Mouse (Mus musculus): ENCODE results near the gene Pole4.
"Not testable (repeated sequence)": the region's sequence is repeated elsewhere in the genome, so short reads cannot be mapped to it uniquely, and the experiment has no call there.

The Pole4 gene

DNA sequence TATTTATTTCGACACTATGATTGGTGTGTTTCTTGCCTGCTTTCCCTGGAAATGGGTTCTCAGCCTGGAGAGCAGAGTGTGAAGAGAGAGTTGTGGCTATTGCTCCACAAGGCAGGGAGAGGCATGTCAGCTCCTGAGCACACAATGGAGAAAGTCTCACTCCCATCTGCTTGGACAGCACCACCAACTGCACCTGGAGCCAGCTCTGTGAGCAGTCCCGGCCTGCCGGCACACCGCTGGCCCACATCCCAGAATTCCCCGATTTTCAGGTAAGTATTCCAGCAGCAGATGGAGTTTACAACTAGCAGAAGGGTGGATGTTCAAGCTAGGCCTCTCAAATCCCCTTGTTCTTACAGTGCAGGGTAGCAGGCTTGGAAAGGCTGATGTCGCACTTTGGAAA is 10.1 kb upstream of the Pole4 start:
- DNase-seq (ENCODE audit: extremely low spot score), result no peak

DNA sequence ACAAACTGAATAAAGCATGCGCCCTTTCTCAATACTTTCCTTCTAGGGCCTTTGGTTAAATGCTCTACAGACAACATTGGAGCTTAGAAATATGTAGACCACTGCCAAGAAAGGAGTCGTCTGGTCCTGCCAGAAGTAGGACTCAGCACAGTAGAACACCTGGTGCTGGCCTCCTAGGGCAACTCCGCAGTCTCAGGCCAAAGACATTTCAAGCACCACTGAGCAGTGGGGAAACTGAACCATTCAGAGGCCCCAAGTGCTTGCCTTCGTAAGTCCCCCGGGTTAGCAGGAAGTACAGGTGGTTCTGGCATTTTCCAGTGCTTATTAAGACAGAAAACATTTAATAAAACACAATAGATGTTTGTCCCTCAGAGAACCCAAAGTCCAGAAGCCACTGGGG is 9.7 kb upstream of the Pole4 start:
- DNase-seq (ENCODE audit: extremely low spot score), result no peak

DNA sequence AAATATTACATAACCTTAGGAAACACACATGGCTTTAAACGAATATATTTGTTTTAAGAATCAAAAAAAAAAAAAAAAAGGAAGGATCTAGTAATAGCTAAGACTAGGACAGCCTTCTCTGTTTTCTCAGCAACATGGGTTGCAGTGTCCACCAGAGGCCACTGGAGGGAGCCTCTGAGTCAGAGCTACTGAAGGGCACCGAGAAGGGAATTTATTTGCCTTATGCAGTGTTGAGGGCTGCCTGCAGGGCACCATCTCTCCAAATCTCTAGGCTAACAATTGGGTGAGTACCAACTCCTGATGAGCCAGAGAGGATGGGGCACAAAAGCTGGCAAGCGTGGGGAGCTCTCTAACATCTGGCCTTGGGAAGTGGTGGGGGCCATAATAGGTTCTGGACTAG is 9.1 kb upstream of the Pole4 start:
- DNase-seq (ENCODE audit: extremely low spot score), result peak; percentile 71

DNA sequence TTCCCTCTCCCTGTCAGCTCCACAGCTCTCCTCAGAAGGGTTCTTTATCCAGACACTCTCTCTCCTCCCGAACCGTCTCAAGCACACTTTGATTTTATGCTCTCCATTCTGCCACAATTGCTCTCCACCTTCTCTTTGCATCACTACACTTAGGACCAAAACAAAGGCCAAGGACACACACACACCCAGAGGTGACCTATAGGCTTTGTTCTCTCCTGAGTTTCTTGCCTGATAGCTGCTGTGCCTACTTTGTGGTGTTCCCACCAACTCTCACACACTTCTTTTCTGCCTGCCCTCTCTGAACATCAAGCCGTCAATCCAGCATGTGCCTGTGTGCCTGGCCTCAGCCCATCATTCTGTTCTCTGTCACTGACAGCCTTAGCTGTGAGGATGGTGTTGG is 2.6 kb upstream of the Pole4 start:
- DNase-seq (ENCODE audit: extremely low spot score), result no peak

DNA sequence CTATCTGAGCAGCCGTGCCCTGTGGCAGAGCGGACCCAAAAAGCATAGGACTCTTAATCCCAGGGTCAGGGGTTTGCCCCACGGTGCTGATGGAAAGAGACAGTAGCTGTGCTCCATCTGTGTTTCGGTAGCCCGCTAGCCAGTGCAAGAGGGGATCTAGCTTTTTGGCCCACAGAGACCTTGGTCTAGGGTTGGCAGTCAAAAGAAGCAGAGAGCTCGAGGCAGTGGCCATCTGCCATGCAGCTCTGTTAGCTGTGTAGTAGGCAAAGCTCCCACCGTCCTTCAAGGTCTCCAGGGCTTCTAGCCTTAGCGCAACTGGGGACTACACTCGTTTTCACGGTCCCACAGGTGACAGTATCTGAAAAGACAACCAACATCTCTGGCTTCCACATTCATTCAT is 2.1 kb upstream of the Pole4 start:
- DNase-seq (ENCODE audit: extremely low spot score), result no peak

DNA sequence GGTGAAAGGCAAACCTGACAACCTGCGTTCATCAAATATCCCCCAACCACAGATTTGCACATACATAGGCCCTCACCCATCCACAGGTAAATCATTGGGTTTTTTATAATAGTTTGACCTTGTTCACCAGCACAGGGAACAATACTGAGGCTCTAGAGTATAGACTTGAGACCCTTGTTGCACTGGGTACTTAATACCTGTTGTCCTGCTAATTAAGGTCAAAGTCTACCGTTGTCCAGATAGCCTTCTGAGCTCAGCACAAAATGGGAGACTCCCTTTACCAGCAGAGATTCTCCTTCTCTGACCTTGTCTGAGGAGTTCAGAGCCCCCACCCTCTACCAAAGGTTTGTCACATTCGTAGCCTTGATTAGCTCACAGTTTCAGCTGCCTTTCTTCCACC is 1.5 kb downstream of the Pole4 start:
- no peak for DNase-seq (ENCODE audit: extremely low spot score)

DNA sequence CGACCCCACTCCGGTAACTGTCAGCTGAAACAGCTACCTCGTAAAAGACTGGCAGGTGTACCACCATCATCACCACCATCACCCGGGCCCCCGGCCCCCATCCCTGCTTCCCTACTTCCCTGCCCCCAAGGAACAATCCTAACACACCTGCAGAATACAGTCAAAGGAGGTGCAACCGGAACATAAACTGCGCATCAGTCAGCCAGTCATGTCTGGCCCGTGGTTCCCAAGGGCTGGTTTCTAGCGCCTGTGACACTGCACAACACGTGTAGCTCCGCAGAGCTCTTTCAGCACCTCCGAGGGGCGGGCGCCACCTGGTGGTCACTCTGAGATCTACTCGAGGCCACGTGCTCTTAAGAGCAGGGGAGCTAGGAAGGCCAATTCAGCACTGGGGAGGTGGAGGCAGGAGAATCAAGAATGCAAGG is 2.6 kb downstream of the Pole4 start:
- DNase-seq (ENCODE audit: extremely low spot score), result peak; percentile 86

DNA sequence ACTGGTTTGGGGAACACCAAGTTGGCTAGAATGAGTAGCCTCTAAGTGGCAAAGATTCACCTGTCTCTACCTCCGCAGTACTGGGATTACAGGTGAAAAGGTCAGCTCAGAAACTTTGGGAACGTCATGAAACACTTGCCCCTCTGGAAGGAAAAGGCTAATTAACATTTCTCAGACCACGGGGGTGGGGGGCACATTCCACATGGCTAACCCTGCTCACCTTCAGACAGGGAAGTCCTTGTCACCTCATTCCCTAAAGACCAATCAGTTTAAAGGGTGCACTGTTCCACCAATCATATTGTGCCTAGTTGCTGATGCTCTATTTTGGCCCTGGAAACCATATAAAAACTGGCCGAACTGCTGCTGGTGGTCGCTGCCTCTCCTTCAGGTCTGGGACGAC is 3.9 kb downstream of the Pole4 start:
- DNase-seq (ENCODE audit: extremely low spot score), result no peak

DNA sequence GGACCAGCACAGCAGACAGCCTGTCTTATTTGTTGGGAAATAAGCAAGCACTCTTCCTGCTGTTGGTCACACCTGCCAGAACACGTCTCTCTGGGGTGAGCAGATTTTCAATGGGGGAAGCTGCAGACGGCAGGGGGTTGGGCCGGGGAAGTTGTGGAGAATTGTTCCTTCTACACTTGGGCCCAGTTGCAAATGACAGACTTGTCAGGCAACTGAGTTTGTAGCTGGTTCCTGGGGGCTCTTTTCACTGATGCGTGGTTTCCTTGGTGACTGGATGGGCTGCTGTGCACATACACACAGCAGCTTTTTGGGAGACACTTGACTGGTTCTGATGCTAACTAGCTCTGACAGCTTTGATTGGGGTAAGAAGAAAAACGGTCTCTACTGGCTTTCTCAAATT is 5.3 kb downstream of the Pole4 start:
- DNase-seq (ENCODE audit: extremely low spot score), result no peak

DNA sequence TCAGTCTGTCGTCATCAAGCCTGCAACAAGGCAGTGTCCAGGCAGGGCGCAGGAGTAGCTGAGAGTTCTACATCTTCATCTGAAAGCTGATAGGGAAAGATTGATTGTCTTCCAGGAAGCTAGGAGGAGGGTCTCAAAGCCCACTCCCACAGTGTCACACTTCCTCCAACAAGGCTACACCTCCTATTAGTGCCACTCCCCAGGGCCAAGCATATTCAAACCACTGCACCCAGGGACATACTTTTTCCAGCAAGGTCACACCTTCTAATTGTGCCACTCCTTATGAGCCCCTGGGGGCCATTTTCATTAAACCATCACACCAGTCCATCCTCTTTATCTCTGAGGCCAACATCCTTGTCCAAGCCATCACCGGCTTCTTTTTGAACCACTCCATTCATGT is 8.4 kb downstream of the Pole4 start:
- no peak for DNase-seq (ENCODE audit: extremely low spot score)

DNA sequence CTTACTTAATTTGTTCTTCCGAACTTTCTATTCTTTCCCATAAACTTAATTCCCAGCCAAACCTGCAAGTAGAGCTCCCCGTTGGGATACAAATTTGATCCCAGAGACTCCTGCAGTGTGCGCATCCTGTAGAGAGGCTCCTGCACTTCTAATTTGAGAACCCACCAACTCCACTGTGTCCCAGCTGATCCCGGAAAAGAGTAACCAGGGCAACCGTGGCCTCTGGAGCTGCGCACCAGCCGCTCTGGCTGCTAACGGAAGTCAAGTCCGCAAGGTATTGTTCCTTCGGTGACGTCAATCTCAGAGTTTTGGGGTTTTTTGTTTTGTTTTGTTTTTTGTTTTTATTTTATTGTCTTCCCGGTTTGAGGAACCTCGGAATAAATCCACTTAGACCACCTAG is 10.5 kb downstream of the Pole4 start:
- DNase-seq (ENCODE audit: extremely low spot score), result no peak

DNA sequence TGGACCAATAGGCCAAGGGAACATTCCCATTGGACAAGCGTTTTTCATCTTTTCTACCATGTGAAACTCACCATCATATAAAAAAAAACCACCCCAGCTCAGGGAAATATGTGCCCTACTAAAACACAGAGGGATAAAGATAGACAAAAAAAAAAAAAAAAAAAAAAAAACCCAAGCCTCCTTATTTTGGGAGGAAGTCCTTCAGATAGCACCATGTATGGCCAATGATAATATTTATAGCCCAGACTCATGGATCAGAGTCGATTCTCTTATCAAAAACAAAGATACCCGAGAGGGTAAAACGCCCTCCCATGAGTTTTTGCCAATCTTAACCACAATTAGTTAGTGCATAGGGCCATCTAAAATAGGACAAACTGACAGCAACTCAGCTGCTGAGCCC is 15.7 kb downstream of the Pole4 start:
- DNase-seq (ENCODE audit: extremely low spot score), result no peak

DNA sequence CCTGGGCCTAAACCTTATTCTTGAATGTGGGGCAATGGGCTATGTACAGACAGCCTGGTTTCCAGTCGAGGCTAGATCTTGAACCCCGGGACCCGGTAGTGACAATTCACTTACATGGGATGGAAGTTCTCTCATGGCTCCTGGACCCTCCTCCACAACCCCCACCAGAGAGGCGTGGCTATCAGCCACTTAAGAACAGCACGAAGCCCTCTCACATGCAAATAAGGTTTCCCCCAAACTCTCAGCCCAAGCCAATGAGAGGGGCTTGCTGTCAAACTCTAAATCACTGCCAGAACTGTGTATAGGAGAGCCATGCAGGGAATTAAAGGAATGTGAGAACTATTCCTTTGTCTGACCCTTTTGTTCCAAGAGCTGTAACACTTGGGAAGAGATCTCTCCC is 16.6 kb downstream of the Pole4 start:
- not testable (repeated sequence) for DNase-seq (ENCODE audit: extremely low spot score)

DNA sequence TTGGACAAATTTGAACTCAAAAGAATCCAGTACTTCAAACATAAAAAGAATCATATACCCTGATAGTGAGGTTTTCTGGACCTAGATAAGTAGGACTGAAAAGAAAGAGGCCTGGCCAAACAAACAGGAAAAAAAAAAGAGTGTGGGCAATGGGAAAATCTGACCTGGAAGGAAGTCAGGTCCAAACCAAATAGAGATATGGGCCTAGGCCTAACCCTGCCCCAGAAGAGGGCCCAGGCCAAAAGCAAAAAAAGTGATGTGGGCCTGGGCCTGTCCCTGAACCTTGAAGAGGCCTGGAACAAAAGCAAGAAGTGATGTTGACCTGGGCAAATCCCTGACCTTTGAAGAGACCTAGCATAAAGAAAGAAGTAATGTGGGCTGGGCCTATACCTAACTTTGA is 21.0 kb downstream of the Pole4 start:
- no peak for DNase-seq (ENCODE audit: extremely low spot score)

DNA sequence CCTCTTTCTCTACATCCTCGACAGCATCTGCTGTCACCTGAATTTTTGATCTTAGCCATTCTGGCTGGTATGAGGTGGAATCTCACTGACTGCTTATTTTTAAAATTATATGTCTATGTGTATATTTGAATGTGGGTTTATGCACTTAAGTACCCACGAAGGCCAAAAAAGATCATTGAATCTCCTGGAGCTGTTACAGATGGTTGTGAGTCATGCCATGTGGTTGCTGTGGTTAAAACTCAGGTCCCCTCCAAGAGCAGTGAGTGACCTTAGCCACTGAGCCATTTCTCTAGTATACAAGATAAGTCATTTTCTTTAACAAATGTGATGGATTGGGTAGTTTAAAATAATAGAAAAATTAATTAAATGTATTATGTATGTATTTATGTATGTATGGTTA is 25.9 kb downstream of the Pole4 start:
- not testable (repeated sequence) for DNase-seq (ENCODE audit: extremely low spot score)

DNA sequence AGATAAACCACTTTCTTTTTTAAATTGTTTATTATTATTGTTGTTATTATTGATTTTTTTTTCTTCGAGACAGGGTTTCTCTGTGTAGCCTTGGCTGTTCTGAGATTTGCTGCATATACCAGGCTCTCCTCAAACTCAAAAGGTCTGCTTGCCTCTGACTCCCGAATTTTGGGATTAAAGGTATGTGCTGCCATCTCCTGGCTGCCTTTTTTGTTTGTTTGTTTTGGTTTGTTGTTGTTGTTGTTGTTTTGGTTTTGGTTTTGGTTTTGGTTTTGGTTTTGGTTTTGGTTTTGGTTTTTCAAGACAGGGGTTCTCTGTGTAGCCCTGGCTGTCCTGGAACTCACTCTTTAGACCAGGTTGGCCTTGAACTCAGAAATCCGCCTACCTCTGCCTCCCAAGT is 27.5 kb downstream of the Pole4 start:
- DNase-seq (ENCODE audit: extremely low spot score), result not testable (repeated sequence)

DNA sequence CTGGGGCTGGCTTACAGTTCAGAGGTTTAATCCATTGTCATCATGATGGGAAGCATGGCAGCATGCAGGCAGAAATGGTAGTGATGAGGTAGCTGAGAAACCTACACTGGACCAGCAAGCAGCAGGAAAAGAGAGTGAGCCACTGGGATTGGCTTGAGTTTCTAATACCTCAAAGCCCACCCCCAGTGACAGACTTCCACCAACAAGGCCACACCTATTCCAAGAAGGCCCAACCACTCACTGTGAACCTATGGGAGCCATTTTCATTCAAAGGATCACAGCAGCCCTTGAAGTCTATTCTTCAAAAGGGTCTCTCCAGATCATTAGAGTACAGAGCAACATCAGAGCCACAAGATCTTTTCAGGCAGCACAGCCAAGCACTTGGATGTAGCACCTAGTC is 38.7 kb downstream of the Pole4 start:
- DNase-seq (ENCODE audit: extremely low spot score), result no peak

DNA sequence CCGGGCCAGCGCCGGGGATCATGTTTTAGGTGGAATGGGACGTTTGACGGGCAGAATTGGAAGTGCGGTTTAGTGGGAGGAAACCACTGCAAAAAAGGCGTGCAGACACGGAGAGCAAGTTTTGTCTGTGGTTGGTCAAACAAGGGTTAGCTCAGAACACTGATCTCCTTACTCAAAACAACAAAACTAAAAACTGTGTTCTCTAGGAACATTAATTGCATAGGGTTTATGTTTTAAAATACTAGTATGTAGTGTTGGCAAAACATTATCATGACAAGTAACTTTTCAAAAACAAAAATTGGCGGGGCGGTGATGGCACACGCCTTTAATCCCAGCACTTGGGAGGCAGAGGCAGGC is 52.0 kb downstream of the Pole4 start:
- no peak for DNase-seq (ENCODE audit: extremely low spot score)

DNA sequence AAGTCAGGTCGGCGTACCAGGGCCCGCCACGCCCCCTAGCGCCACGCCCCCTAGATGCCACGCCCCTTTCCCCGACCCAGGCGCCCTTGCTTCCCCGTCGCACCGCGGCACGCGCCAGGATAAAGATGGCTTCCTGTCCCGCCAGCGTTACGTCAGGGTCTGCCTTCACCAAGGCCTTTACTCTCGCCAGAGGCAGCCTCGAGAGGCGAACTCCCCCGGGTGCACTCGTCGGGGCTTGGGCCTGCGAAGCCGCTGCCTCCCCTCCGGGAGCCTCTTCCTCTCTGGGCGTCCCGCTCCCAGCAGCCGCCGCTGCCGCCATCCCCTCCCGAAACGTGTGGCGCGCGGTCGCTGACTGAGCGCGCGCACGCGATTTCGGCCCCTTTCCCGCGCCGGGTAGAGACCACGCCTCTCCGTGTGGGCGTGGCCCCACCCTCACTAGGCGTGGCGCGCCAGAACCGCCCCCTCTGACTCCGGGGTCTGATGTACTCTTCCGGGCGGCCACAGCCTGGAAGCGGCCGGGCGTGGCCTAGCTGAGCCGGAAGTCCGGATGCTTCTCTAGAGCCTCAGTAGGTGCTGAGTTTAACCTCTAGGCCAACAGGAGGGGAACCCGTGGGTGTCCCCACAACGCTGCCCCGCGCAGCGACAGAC is 52.5 kb downstream of the Pole4 start:
- DNase-seq (ENCODE audit: extremely low spot score), result peak; percentile 96

DNA sequence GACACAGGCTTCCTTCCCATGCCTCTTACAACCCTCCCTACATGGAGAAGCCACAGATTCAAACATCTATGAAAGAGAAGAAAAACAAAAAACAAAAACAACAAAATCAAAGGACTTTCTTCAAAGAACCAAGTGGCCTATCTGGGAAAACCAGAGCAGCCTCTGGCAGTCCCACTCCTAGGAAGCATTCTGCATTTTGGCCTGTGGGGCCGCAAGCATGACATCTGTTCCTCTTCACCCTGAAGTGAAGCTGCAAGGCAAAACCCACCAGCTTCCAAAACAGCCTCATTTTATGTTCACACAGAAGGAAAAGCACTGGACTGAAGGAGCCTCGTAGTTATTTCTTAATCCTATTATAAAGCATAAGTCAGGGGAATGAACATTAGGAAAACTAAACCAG is 56.1 kb downstream of the Pole4 start:
- no peak for DNase-seq (ENCODE audit: extremely low spot score)

DNA sequence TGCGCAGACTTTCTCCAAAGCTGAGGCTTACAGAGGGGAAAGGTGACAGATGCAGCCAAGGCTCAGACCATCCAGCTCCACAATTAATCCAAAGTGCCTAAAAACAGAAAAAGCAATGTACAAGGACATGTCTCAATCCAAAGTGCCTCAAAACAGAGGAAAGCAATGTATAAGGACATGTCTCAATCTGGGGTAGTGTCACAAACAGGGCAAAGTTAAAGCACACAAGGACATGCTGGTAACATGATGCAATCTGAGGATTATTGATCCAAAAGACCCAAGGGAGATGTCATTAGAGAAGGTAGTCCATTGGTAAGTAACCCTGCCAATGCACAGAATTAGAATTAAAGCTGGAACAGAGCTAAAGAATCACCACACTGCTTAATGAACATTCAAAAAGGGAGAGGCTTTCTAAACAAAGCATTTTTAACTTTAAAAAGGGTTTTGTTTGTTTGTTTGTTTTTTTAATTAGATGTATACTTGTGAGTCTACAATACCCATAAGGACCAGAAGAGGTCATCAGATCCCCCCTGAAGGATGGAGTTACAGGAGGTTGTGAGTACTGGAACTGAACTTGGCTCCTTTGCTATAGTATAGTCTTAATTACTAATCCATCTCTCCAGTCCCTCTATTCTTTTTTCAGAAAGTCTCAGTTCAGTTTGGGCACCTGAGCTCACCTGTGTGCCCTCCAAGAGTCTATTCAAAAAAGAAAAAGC is 57.1 kb downstream of the Pole4 start:
- no peak for DNase-seq (ENCODE audit: extremely low spot score)

DNA sequence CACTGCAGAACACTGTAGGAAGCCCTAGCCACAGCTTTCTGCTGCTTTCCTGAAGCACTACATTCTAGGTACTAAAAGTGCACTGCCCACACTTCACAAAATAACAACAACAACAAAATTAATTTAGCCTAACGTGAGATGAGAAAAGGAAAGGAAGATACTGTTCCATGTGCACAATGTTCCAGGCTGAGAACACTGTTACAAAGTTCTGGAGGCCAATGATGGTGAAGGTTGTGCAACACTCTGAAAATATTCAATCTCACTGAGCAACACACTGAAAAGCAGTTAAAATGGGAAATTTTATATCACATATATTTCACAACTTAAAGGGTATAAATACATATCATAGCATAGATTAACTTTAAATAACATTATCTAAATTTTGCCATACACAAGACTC is 58.2 kb downstream of the Pole4 start:
- no peak for DNase-seq (ENCODE audit: extremely low spot score)

DNA sequence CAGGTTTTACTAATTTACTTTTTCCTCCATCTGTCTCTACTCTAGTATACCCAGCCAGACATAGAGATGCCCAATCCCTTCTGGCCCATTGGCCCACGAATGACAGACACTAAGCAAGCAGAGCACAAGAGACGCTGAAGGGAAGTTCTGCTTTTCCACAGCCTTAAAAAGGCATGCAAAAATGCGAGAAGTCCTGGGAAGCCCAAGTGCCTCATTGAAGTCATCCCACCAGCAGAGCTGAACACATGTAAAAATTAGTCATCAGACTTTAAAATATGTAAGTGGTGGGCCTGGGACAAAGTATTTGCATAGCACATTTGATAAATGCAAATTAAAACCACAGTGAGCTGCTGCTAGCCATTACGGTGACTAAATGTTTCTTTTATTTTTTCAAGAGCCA is 65.1 kb downstream of the Pole4 start:
- no peak for DNase-seq (ENCODE audit: extremely low spot score)

DNA sequence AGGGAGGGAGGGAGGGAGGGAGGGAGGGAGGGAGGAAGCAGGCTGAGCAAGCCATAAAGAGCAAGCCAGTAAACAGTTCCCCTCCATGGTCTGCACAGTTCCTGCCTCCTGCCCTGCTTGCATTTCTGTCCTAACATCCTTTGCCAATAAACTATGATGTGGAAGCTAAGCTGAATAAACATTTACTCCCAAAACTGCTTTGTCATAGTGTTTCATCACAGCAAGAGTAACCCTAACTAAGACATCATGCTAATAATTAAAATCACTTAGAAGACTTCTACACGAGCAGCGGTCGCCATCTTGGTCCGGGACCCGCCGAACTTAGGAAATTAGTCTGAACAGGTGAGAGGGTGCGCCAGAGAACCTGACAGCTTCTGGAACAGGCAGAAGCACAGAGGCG is 79.8 kb downstream of the Pole4 start:
- not testable (repeated sequence) for DNase-seq (ENCODE audit: extremely low spot score)

Measured in embryo, embryonic 9.5 days (tissue).